Mouse (Mus musculus) liver, adult 2 months (tissue): ENCODE data around the gene Erc1.

ENCODE experiments used
- CTCF ChIP-seq: fragments of 200-500 bp; IDR thresholded peaks from 2 replicates; pipeline ENCODE4 v1.5.1; 2011; ENCODE audit warnings: low read depth, low read length, control low read depth
- POLR2A ChIP-seq: fragments of 200-500 bp; IDR thresholded peaks from 2 replicates; pipeline ENCODE4 v1.6.1; 2011; ENCODE audit warnings: low read length, control low read depth; ENCODE audit not compliant: insufficient read depth; ENCODE audit errors: extremely low read depth

- TF ChIP-seq POLR2A: no peak
- TF ChIP-seq CTCF: no peak
Measured at GRCm38 (mm10) chr6:119829951-119830350, 18.0 kb downstream of the Erc1 start.
